Mouse (Mus musculus) ES-Bruce4 (cell line): ENCODE results near the gene Plekha6.

Experiments
- CTCF ChIP-seq: IDR thresholded peaks from one replicate; pipeline ENCODE4 v1.8.1; 2011; ENCODE audit warnings: low read depth, low read length
- EP300 ChIP-seq: IDR thresholded peaks from 2 replicates; pipeline ENCODE4 v1.6.1; 2011; ENCODE audit warnings: low read depth, low read length; ENCODE audit not compliant: insufficient read depth
- POLR2A ChIP-seq: IDR thresholded peaks from one replicate; pipeline ENCODE4 v1.8.1; 2011; ENCODE audit warnings: low read length; ENCODE audit not compliant: insufficient read depth

DNA sequence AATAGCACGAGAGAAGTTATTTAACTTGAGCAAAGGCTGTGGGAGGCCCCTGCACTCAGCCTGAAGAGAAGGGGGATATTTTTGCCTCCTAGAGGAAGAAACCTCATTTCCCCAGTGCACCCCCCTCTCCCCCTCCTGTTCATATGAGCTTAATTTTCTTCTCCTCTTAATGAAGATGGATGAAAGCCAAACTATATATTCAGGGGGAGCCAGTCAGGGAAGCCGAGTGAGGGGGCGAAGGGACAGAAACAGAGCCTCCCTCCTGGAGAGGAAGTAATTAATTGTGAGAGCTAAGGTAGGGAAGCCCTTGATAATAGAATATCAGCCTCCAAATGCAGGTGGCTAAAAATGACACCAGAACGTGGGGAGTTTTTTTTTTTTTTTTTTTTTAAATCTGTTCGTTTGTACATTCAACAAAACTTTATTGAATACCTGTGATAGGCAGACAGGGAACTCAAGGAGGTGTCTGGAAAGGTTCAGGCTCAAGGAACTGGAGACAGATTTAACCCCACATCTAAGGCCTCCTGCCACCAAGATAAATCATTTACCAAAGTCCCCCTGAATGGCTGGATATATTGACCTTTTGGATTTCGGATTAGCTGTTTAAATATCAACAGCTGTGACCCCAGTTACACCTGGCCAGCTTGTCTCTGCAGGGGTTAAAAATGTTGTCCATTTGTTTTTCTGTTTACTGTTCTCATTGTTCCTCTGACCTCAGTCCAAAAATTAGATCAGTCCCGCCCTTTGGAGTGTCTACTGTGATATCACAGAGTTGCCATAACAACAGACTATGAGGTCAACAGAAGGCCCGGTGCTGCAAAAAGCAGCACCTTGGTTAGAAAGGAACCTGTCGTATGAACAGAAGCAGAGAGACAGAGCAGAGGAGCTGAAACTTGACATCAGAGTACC is 91.1 kb downstream of the Plekha6 start:
- TF ChIP-seq CTCF (no peak), POLR2A (no peak), EP300 (no peak)
